Mouse (Mus musculus) embryonic facial prominence, embryonic 15.5 days (tissue): ENCODE measurements around the gene Dock4. TPM values are rescaled to one million over a fixed set of nuclear protein-coding genes. Genes with fewer than 3 reads are reported as not detected.

Experiments
- ATAC-seq: fragments of 200-750 bp; cut with Nextera tagmentation; 2 replicates; pipeline ENCODE4 v1.8.0; 2017; ENCODE audit warnings: low read depth, moderate TSS enrichment; ENCODE audit not compliant: insufficient number of reproducible peaks, low FRiP score, low TSS enrichment
- H3K27ac ChIP-seq: fragments of 300-500 bp; sonication (generic); replicated peaks from 2 replicates; pipeline ENCODE4 v1.5.1; 2015; ENCODE audit warnings: mild to moderate bottlenecking, inconsistent platforms
- H3K27me3 ChIP-seq: fragments of 300-500 bp; sonication (generic); 2 replicates; pipeline ENCODE4 v1.6.1; 2015; ENCODE audit warnings: inconsistent platforms
- H3K36me3 ChIP-seq: fragments of 300-500 bp; sonication (generic); 2 replicates; pipeline ENCODE4 v1.6.1; 2015; ENCODE audit warnings: mild to moderate bottlenecking, inconsistent platforms
- H3K4me1 ChIP-seq: fragments of 300-500 bp; sonication (generic); 2 replicates; pipeline ENCODE4 v1.6.1; 2015; ENCODE audit warnings: inconsistent platforms
- H3K4me2 ChIP-seq: fragments of 300-500 bp; sonication (generic); replicated peaks from 2 replicates; pipeline ENCODE4 v1.6.1; 2015; ENCODE audit warnings: mild to moderate bottlenecking, inconsistent platforms
- H3K4me3 ChIP-seq: fragments of 300-500 bp; sonication (generic); replicated peaks from 2 replicates; pipeline ENCODE4 v1.5.1; 2015; ENCODE audit warnings: mild to moderate bottlenecking, inconsistent platforms
- H3K9ac ChIP-seq: fragments of 300-500 bp; sonication (generic); 2 replicates; pipeline ENCODE4 v1.6.1; 2015; ENCODE audit warnings: inconsistent platforms
- H3K9me3 ChIP-seq: fragments of 300-500 bp; sonication (generic); replicated peaks from 2 replicates; pipeline ENCODE4 v1.6.1; 2016; ENCODE audit warnings: inconsistent platforms
- WGBS: fragments of 180-500 bp; shearing (Covaris S2); methylation state at CpG from one replicate; pipeline ENCODE4 v1.1.7; 2015; 5-methylcytosine and 5-hydroxymethylcytosine counted together
- polyA plus RNA-seq: library from polyadenylated mRNA; unstranded; fragments of >200 nt; fragmentation: Nextera tagmentation; extraction: Ambion mirVana; gene quantifications from 2 replicates; pipeline ENCODE4 v1.2.1, GENCODE M21; 2015

Dock4 gene
- polyA plus RNA-seq, 1 experiment from 2014 or later = 12.9 TPM

GRCm38 (mm10) chr12:40712235-40712634, 266.5 kb downstream of the Dock4 start:
- WGBS = 77% methylated on average over 3 of the region's 3 CpGs
- Histone ChIP-seq H3K4me1 (no peaks in the 10 kb centered on the region), H3K9me3 (no peaks in the 10 kb centered on the region)

GRCm38 (mm10) chr12:40714288-40714687, 268.5 kb downstream of the Dock4 start:
- ATAC-seq = no peak
- no peak overlapping the region for H3K4me2 ChIP-seq

More at GRCm38 (mm10) chr12:40712235-40712634, 266.5 kb downstream of the Dock4 start:
- H3K4me2 ChIP-seq = no peak overlapping the region
- H3K27ac ChIP-seq = no peak overlapping the region
- no peaks in the 10 kb centered on the region for H3K36me3 ChIP-seq
- H3K27me3 ChIP-seq = no peaks in the 10 kb centered on the region
- ATAC-seq = no peak
- no peak overlapping the region for H3K4me3 ChIP-seq
- H3K9ac ChIP-seq = no peak overlapping the region

GRCm38 (mm10) chr12:40715174-40715573, 269.4 kb downstream of the Dock4 start:
- no peak for ATAC-seq
- Histone ChIP-seq H3K9ac (no peak overlapping the region), H3K27ac (no peak overlapping the region), H3K4me3 (no peak overlapping the region), H3K9me3 (no peaks in the 10 kb centered on the region), H3K27me3 (no peaks in the 10 kb centered on the region), H3K4me2 (no peak overlapping the region), H3K36me3 (no peaks in the 10 kb centered on the region), H3K4me1 (no peaks in the 10 kb centered on the region)
- 88% methylated on average over 2 of the region's 2 CpGs for WGBS

More at GRCm38 (mm10) chr12:40714288-40714687, 268.5 kb downstream of the Dock4 start:
- H3K27me3 ChIP-seq = no peaks in the 10 kb centered on the region
- 44% methylated on average over 5 of the region's 5 CpGs for WGBS
- no peak overlapping the region for H3K4me3 ChIP-seq
- no peak overlapping the region for H3K27ac ChIP-seq
- H3K9ac ChIP-seq = no peak overlapping the region
- no peaks in the 10 kb centered on the region for H3K4me1 ChIP-seq
- no peaks in the 10 kb centered on the region for H3K36me3 ChIP-seq
- no peaks in the 10 kb centered on the region for H3K9me3 ChIP-seq

- no peak for ATAC-seq
- Histone ChIP-seq H3K36me3 (no peaks in the 10 kb centered on the region), H3K27ac (no peak overlapping the region), H3K9me3 (no peaks in the 10 kb centered on the region), H3K27me3 (no peaks in the 10 kb centered on the region), H3K4me2 (no peak overlapping the region), H3K9ac (no peak overlapping the region), H3K4me3 (no peak overlapping the region), H3K4me1 (no peaks in the 10 kb centered on the region)
- WGBS = 73% methylated on average over 2 of the region's 2 CpGs
Observed at GRCm38 (mm10) chr12:40728373-40728772, 282.6 kb downstream of the Dock4 start.

GRCm38 (mm10) chr12:40730756-40731155, 285.0 kb downstream of the Dock4 start:
- no peak for ATAC-seq
- WGBS = 82% methylated on average over 3 of the region's 3 CpGs
- no peak overlapping the region for H3K27ac ChIP-seq
- H3K9ac ChIP-seq = no peak overlapping the region
- no peaks in the 10 kb centered on the region for H3K27me3 ChIP-seq
- no peak overlapping the region for H3K4me2 ChIP-seq
- no peaks in the 10 kb centered on the region for H3K9me3 ChIP-seq
- no peaks in the 10 kb centered on the region for H3K4me1 ChIP-seq
- H3K36me3 ChIP-seq = no peaks in the 10 kb centered on the region
- H3K4me3 ChIP-seq = no peak overlapping the region

- Histone ChIP-seq H3K9me3 (no peaks in the 10 kb centered on the region), H3K4me3 (no peak overlapping the region), H3K4me2 (no peak overlapping the region), H3K4me1 (no peaks in the 10 kb centered on the region), H3K9ac (no peak overlapping the region), H3K27ac (no peak overlapping the region), H3K36me3 (no peaks in the 10 kb centered on the region), H3K27me3 (no peaks in the 10 kb centered on the region)
- no peak for ATAC-seq
- WGBS = 69% methylated on average over 7 of the region's 7 CpGs
Observed at GRCm38 (mm10) chr12:40745501-40745900, 299.7 kb downstream of the Dock4 start.

- 82% methylated on average over 3 of the region's 3 CpGs for WGBS
Observed at GRCm38 (mm10) chr12:40746081-40746480, 300.3 kb downstream of the Dock4 start.

GRCm38 (mm10) chr12:40759281-40759680, 313.5 kb downstream of the Dock4 start:
- Histone ChIP-seq H3K27ac (no peak overlapping the region), H3K4me1 (no peaks in the 10 kb centered on the region), H3K4me3 (no peak overlapping the region), H3K9me3 (no peaks in the 10 kb centered on the region), H3K9ac (no peak overlapping the region), H3K36me3 (no peaks in the 10 kb centered on the region), H3K4me2 (no peak overlapping the region), H3K27me3 (no peaks in the 10 kb centered on the region)
- no peak for ATAC-seq
- WGBS = 92% methylated on average over 2 of the region's 2 CpGs

More at GRCm38 (mm10) chr12:40746081-40746480, 300.3 kb downstream of the Dock4 start:
- H3K27ac ChIP-seq = no peak overlapping the region
- H3K27me3 ChIP-seq = no peaks in the 10 kb centered on the region
- no peaks in the 10 kb centered on the region for H3K9me3 ChIP-seq
- ATAC-seq = no peak
- no peak overlapping the region for H3K4me3 ChIP-seq
- H3K9ac ChIP-seq = no peak overlapping the region
- H3K4me1 ChIP-seq = no peaks in the 10 kb centered on the region
- no peak overlapping the region for H3K4me2 ChIP-seq
- H3K36me3 ChIP-seq = no peaks in the 10 kb centered on the region

GRCm38 (mm10) chr12:40767258-40767816, 321.6 kb downstream of the Dock4 start:
- no peak for ATAC-seq
- Histone ChIP-seq H3K9ac (no peak overlapping the region), H3K27me3 (no peaks in the 10 kb centered on the region), H3K4me3 (no peak overlapping the region), H3K4me2 (no peak overlapping the region), H3K9me3 (no peaks in the 10 kb centered on the region), H3K36me3 (no peaks in the 10 kb centered on the region), H3K4me1 (no peaks in the 10 kb centered on the region), H3K27ac (no peak overlapping the region)
- 56% methylated on average over 8 of the region's 8 CpGs for WGBS

- Histone ChIP-seq H3K27ac (no peak overlapping the region), H3K9me3 (no peaks in the 10 kb centered on the region), H3K4me1 (no peaks in the 10 kb centered on the region), H3K27me3 (no peaks in the 10 kb centered on the region), H3K36me3 (no peaks in the 10 kb centered on the region), H3K9ac (no peak overlapping the region), H3K4me2 (no peak overlapping the region), H3K4me3 (no peak overlapping the region)
- ATAC-seq = no peak
- WGBS = 83% methylated on average over 1 of the region's 1 CpGs
Observed at GRCm38 (mm10) chr12:40773091-40773490, 327.3 kb downstream of the Dock4 start.

- no peaks in the 10 kb centered on the region for H3K27me3 ChIP-seq
- no peak overlapping the region for H3K4me3 ChIP-seq
- H3K4me1 ChIP-seq = no peaks in the 10 kb centered on the region
- H3K4me2 ChIP-seq = no peak overlapping the region
- no peaks in the 10 kb centered on the region for H3K9me3 ChIP-seq
- no peaks in the 10 kb centered on the region for H3K36me3 ChIP-seq
- ATAC-seq = no peak
- no peak overlapping the region for H3K27ac ChIP-seq
- 81% methylated on average over 6 of the region's 6 CpGs for WGBS
- no peak overlapping the region for H3K9ac ChIP-seq
Observed at GRCm38 (mm10) chr12:40781554-40781953, 335.8 kb downstream of the Dock4 start.

GRCm38 (mm10) chr12:40788621-40789111, 342.9 kb downstream of the Dock4 start:
- Histone ChIP-seq H3K4me1 (no peaks in the 10 kb centered on the region; the same call in 1 of the 2 replicates), H3K4me3 (no peak overlapping the region), H3K4me2 (no peak overlapping the region), H3K9me3 (no peaks in the 10 kb centered on the region), H3K36me3 (no peaks in the 10 kb centered on the region), H3K27ac (no peak overlapping the region), H3K27me3 (no peaks in the 10 kb centered on the region), H3K9ac (no peak overlapping the region)
- no peak for ATAC-seq
- WGBS = 53% methylated on average over 3 of the region's 3 CpGs
